Mouse (Mus musculus): ENCODE measurements around the gene Suox. TPM values are rescaled to one million over a fixed set of nuclear protein-coding genes. Genes with fewer than 3 reads are reported as not detected.
"Not testable (repeated sequence)": the region's sequence is repeated elsewhere in the genome, so short reads cannot be mapped to it uniquely, and the experiment has no call there.

Suox gene
- polyA plus RNA-seq, 1 experiment, result 14.3 TPM

GRCm38 (mm10) chr10:128629746-128630145 is 44.1 kb downstream of the Suox start:
- H3K4me3 ChIP-seq (ENCODE audit: insufficient read depth, low read length), result no peak overlapping the region
- no peaks in the 10 kb centered on the region for H3K4me1 ChIP-seq (ENCODE audit: control insufficient read depth, insufficient read depth, low read length)
- TF ChIP-seq CTCF (IDR thresholded peaks at IDR 0.05; ENCODE audit: borderline replicate concordance, insufficient read depth, low read length), result no peak
- no peak for TF ChIP-seq POLR2A (IDR thresholded peaks at IDR 0.05; ENCODE audit: low read depth, low read length)
- no peak overlapping the region for H3K27ac ChIP-seq (ENCODE audit: insufficient read depth, low read length)

GRCm38 (mm10) chr10:128627398-128628317 is 46.2 kb downstream of the Suox start:
- TF ChIP-seq CTCF (IDR thresholded peaks at IDR 0.05; ENCODE audit: borderline replicate concordance, insufficient read depth, low read length) (no peak), POLR2A (IDR thresholded peaks at IDR 0.05; ENCODE audit: low read depth, low read length) (no peak)
- Histone ChIP-seq H3K27ac (ENCODE audit: insufficient read depth, low read length) (no peak overlapping the region), H3K4me1 (ENCODE audit: control insufficient read depth, insufficient read depth, low read length) (no peaks in the 10 kb centered on the region), H3K4me3 (ENCODE audit: insufficient read depth, low read length) (no peak overlapping the region)

- Histone ChIP-seq H3K27ac (ENCODE audit: insufficient read depth, low read length) (peak within 1 kb of the TSS; percentile 62), H3K4me1 (ENCODE audit: control insufficient read depth, insufficient read depth, low read length) (no peaks in the 10 kb centered on the region), H3K4me3 (ENCODE audit: insufficient read depth, low read length) (peak within 1 kb of the TSS; percentile 88)
- TF ChIP-seq POLR2A (IDR thresholded peaks at IDR 0.05; ENCODE audit: low read depth, low read length) (peak; percentile 99), CTCF (IDR thresholded peaks at IDR 0.05; ENCODE audit: borderline replicate concordance, insufficient read depth, low read length) (no peak)
Observed at GRCm38 (mm10) chr10:128626311-128627310, 47.3 kb downstream of the Suox start, which contains the start of gene Rps26. TSS of gene Rps26 (minus strand) at chr10:128626747.

GRCm38 (mm10) chr10:128625287-128625894 is 48.5 kb downstream of the Suox start:
- Histone ChIP-seq H3K4me3 (ENCODE audit: insufficient read depth, low read length) (peak overlapping the region; percentile 88), H3K4me1 (ENCODE audit: control insufficient read depth, insufficient read depth, low read length) (no peaks in the 10 kb centered on the region), H3K27ac (ENCODE audit: insufficient read depth, low read length) (no peak overlapping the region)
- no peak; the same call in 1 of the 2 replicates for TF ChIP-seq POLR2A (IDR thresholded peaks at IDR 0.05; ENCODE audit: low read depth, low read length)

- not testable (repeated sequence) for H3K4me3 ChIP-seq (ENCODE audit: insufficient read depth, low read length); H3K27ac ChIP-seq (ENCODE audit: insufficient read depth, low read length); H3K4me1 ChIP-seq (ENCODE audit: control insufficient read depth, insufficient read depth, low read length)
- TF ChIP-seq POLR2A (IDR thresholded peaks at IDR 0.05; ENCODE audit: low read depth, low read length), result peak; percentile 43; the same call in 1 of the 2 replicates
Observed at GRCm38 (mm10) chr10:128623106-128623613, 50.7 kb downstream of the Suox start.

- TF ChIP-seq POLR2A (IDR thresholded peaks at IDR 0.05; ENCODE audit: low read depth, low read length) (0 out of 2 replicates have a peak, but pooled peaks have one; percentile 25), CTCF (IDR thresholded peaks at IDR 0.05; ENCODE audit: borderline replicate concordance, insufficient read depth, low read length) (no peak)
- H3K4me1 ChIP-seq (ENCODE audit: control insufficient read depth, insufficient read depth, low read length), result no peaks in the 10 kb centered on the region
- no peak overlapping the region for H3K27ac ChIP-seq (ENCODE audit: insufficient read depth, low read length)
- no peak overlapping the region for H3K4me3 ChIP-seq (ENCODE audit: insufficient read depth, low read length)
Observed at GRCm38 (mm10) chr10:128622702-128623101, 51.2 kb downstream of the Suox start.

- H3K4me3 ChIP-seq (ENCODE audit: insufficient read depth, low read length), result no peak overlapping the region
- TF ChIP-seq CTCF (IDR thresholded peaks at IDR 0.05; ENCODE audit: borderline replicate concordance, insufficient read depth, low read length) (no peak), POLR2A (IDR thresholded peaks at IDR 0.05; ENCODE audit: low read depth, low read length) (0 out of 2 replicates have a peak, but pooled peaks have one; percentile 41)
- H3K4me1 ChIP-seq (ENCODE audit: control insufficient read depth, insufficient read depth, low read length), result no peaks in the 10 kb centered on the region
- H3K27ac ChIP-seq (ENCODE audit: insufficient read depth, low read length), result no peak overlapping the region
Observed at GRCm38 (mm10) chr10:128621986-128622520, 51.8 kb downstream of the Suox start.

- Histone ChIP-seq H3K4me3 (ENCODE audit: insufficient read depth, low read length) (no peak overlapping the region), H3K27ac (ENCODE audit: insufficient read depth, low read length) (no peak overlapping the region), H3K4me1 (ENCODE audit: control insufficient read depth, insufficient read depth, low read length) (no peaks in the 10 kb centered on the region)
- TF ChIP-seq POLR2A (IDR thresholded peaks at IDR 0.05; ENCODE audit: low read depth, low read length), result no peak
- no peak for TF ChIP-seq CTCF (IDR thresholded peaks at IDR 0.05; ENCODE audit: borderline replicate concordance, insufficient read depth, low read length)
Observed at GRCm38 (mm10) chr10:128620241-128620640, 53.6 kb downstream of the Suox start.

Other genes with a start within 250 kb of the Suox start
- 100 and 117 TPM in 2 replicates for gene Smarcc2, start 214.8 kb downstream of the Suox start, polyA plus RNA-seq (2011; ENCODE audit: insufficient read length, low read depth, missing spikeins)
- 2,243 and 2,568 TPM in 2 replicates for gene Myl6, start 179.9 kb downstream of the Suox start, polyA plus RNA-seq (2011; ENCODE audit: insufficient read length, low read depth, missing spikeins)
- 9.4 and 10.6 TPM in 2 replicates for gene Myl6b, start 175.4 kb downstream of the Suox start, polyA plus RNA-seq (2011; ENCODE audit: insufficient read length, low read depth, missing spikeins)
- gene Esyt1, start 148.2 kb downstream of the Suox start, polyA plus RNA-seq (2011; ENCODE audit: insufficient read length, low read depth, missing spikeins), result 75.2 and 83.3 TPM in 2 replicates
- gene Zc3h10, start 126.3 kb downstream of the Suox start, polyA plus RNA-seq (2011; ENCODE audit: insufficient read length, low read depth, missing spikeins), result 4.7 and 6.0 TPM in 2 replicates
- 2,862 and 3,188 TPM in 2 replicates for gene Rpl41, start 124.8 kb downstream of the Suox start, polyA plus RNA-seq (2011; ENCODE audit: insufficient read length, low read depth, missing spikeins)
- 146 and 152 TPM in 2 replicates for gene Pa2g4, start 108.1 kb downstream of the Suox start, polyA plus RNA-seq (2011; ENCODE audit: insufficient read length, low read depth, missing spikeins)
- gene Erbb3, start 84.4 kb downstream of the Suox start, polyA plus RNA-seq (2011; ENCODE audit: insufficient read length, low read depth, missing spikeins), result 0.13 and 0.70 TPM in 2 replicates
- gene Rps26, start 47.3 kb downstream of the Suox start, polyA plus RNA-seq (2011; ENCODE audit: insufficient read length, low read depth, missing spikeins), result 1,073 and 1,205 TPM in 2 replicates
- 2.3 and 4.8 TPM in 2 replicates for gene Ikzf4, start 28.1 kb downstream of the Suox start, polyA plus RNA-seq (2011; ENCODE audit: insufficient read length, low read depth, missing spikeins)
- gene Rab5b, start 22.2 kb upstream of the Suox start, polyA plus RNA-seq (2011; ENCODE audit: insufficient read length, low read depth, missing spikeins), result 88.8 and 96.7 TPM in 2 replicates
- 0.68 and 0.87 TPM in 2 replicates for gene Pmel, start 30.1 kb upstream of the Suox start, polyA plus RNA-seq (2011; ENCODE audit: insufficient read length, low read depth, missing spikeins)
- gene Cdk2, start 31.0 kb upstream of the Suox start, polyA plus RNA-seq (2011; ENCODE audit: insufficient read length, low read depth, missing spikeins), result 49.3 and 66.6 TPM in 2 replicates
- gene Dgka, start 70.8 kb upstream of the Suox start, polyA plus RNA-seq (2011; ENCODE audit: insufficient read length, low read depth, missing spikeins), result 14.6 and 19.0 TPM in 2 replicates
- gene Pym1, start 73.8 kb upstream of the Suox start, polyA plus RNA-seq (2011; ENCODE audit: insufficient read length, low read depth, missing spikeins), result 29.5 and 38.2 TPM in 2 replicates
- 43.6 and 54.0 TPM in 2 replicates for gene Mmp19, start 116.8 kb upstream of the Suox start, polyA plus RNA-seq (2011; ENCODE audit: insufficient read length, low read depth, missing spikeins)
- 55.5 and 59.0 TPM in 2 replicates for gene Dnajc14, start 130.0 kb upstream of the Suox start, polyA plus RNA-seq (2011; ENCODE audit: insufficient read length, low read depth, missing spikeins)
- 34.4 and 44.8 TPM in 2 replicates for gene Tmem198b, start 130.3 kb upstream of the Suox start, polyA plus RNA-seq (2011; ENCODE audit: insufficient read length, low read depth, missing spikeins)
- 106 and 112 TPM in 2 replicates for gene Sarnp, start 143.3 kb upstream of the Suox start, polyA plus RNA-seq (2011; ENCODE audit: insufficient read length, low read depth, missing spikeins)
- gene Ormdl2, start 147.6 kb upstream of the Suox start, polyA plus RNA-seq (2011; ENCODE audit: insufficient read length, low read depth, missing spikeins), result 30.4 and 31.2 TPM in 2 replicates
- gene Gdf11, start 217.6 kb upstream of the Suox start, polyA plus RNA-seq (2011; ENCODE audit: insufficient read length, low read depth, missing spikeins), result 16.3 and 19.4 TPM in 2 replicates
- gene Cd63, start 226.9 kb upstream of the Suox start, polyA plus RNA-seq (2011; ENCODE audit: insufficient read length, low read depth, missing spikeins), result 686 and 779 TPM in 2 replicates
- gene Rdh5, start 248.8 kb upstream of the Suox start, polyA plus RNA-seq (2011; ENCODE audit: insufficient read length, low read depth, missing spikeins), result 5.5 and 7.7 TPM in 2 replicates
- gene Bloc1s1, start 250.0 kb upstream of the Suox start, polyA plus RNA-seq (2011; ENCODE audit: insufficient read length, low read depth, missing spikeins), result 80.5 and 91.4 TPM in 2 replicates